Mouse (Mus musculus) liver, embryonic 15.5 days (tissue): ENCODE measurements around the gene Chrdl2. TPM values are rescaled to one million over a fixed set of nuclear protein-coding genes. Genes with fewer than 3 reads are reported as not detected.
"Not testable (repeated sequence)": the region's sequence is repeated elsewhere in the genome, so short reads cannot be mapped to it uniquely, and the experiment has no call there.

Experiments
- ATAC-seq: fragments of 200-750 bp; cut with Nextera tagmentation; 2 replicates; pipeline ENCODE4 v1.8.0; 2017; ENCODE audit warnings: moderate number of reproducible peaks, mild to moderate bottlenecking, moderate library complexity; ENCODE audit not compliant: insufficient read depth
- H3K27ac ChIP-seq: fragments of 300-500 bp; sonication (generic); replicated peaks from 2 replicates; pipeline ENCODE4 v1.5.1; 2015; ENCODE audit warnings: mild to moderate bottlenecking, inconsistent platforms
- H3K27me3 ChIP-seq: fragments of 300-500 bp; sonication (generic); 2 replicates; pipeline ENCODE4 v1.6.1; 2015; ENCODE audit warnings: mild to moderate bottlenecking, inconsistent platforms
- H3K36me3 ChIP-seq: fragments of 300-500 bp; sonication (generic); replicated peaks from 2 replicates; pipeline ENCODE4 v1.6.1; 2015; ENCODE audit warnings: moderate library complexity, mild to moderate bottlenecking, inconsistent platforms
- H3K4me1 ChIP-seq: fragments of 300-500 bp; sonication (generic); replicated peaks from 2 replicates; pipeline ENCODE4 v1.6.1; 2015; ENCODE audit warnings: inconsistent platforms
- H3K4me2 ChIP-seq: fragments of 300-500 bp; sonication (generic); 2 replicates; pipeline ENCODE4 v1.6.1; 2015; ENCODE audit warnings: moderate library complexity, mild to moderate bottlenecking, inconsistent platforms
- H3K4me3 ChIP-seq: fragments of 300-500 bp; sonication (generic); replicated peaks from 2 replicates; pipeline ENCODE4 v1.5.1; 2015; ENCODE audit warnings: mild to moderate bottlenecking, inconsistent platforms
- H3K9ac ChIP-seq: fragments of 300-500 bp; sonication (generic); 2 replicates; pipeline ENCODE4 v1.6.1; 2015; ENCODE audit warnings: moderate library complexity, mild to moderate bottlenecking, inconsistent platforms
- H3K9me3 ChIP-seq: fragments of 300-500 bp; sonication (generic); replicated peaks from 2 replicates; pipeline ENCODE4 v1.6.1; 2016; ENCODE audit warnings: inconsistent platforms
- WGBS: fragments of 180-500 bp; shearing (Covaris S2); methylation state at CpG from one replicate; pipeline ENCODE4 v1.1.7; 2015; ENCODE audit warnings: mixed read lengths; ENCODE audit not compliant: insufficient replicate concordance; 5-methylcytosine and 5-hydroxymethylcytosine counted together
- polyA plus RNA-seq: library from polyadenylated mRNA; unstranded; fragments of >200 nt; fragmentation: Nextera tagmentation; extraction: Ambion mirVana; gene quantifications from 2 replicates; pipeline ENCODE4 v1.2.1, GENCODE M21; 2015

Chrdl2 gene
- polyA plus RNA-seq, 1 experiment from 2014 or later, result not detected

- WGBS, result 71% methylated on average over 5 of the region's 5 CpGs
Measured at GRCm38 (mm10) chr7:100043096-100043495, 37.1 kb downstream of the Chrdl2 start.

GRCm38 (mm10) chr7:100043605-100044031 is 37.6 kb downstream of the Chrdl2 start:
- Histone ChIP-seq H3K4me2 (no peak overlapping the region), H3K4me3 (no peak overlapping the region), H3K9me3 (no peaks in the 10 kb centered on the region), H3K4me1 (no peaks in the 10 kb centered on the region), H3K27me3 (peaks cover 26% of the 10 kb centered on the region), H3K27ac (no peak overlapping the region), H3K9ac (no peak overlapping the region), H3K36me3 (no peaks in the 10 kb centered on the region)
- no peak for ATAC-seq
- 46% methylated on average over 4 of the region's 4 CpGs for WGBS

More at GRCm38 (mm10) chr7:100043096-100043495, 37.1 kb downstream of the Chrdl2 start:
- H3K9me3 ChIP-seq, result no peaks in the 10 kb centered on the region
- no peak overlapping the region for H3K4me3 ChIP-seq
- H3K4me2 ChIP-seq, result no peak overlapping the region
- no peaks in the 10 kb centered on the region for H3K4me1 ChIP-seq
- no peak overlapping the region for H3K9ac ChIP-seq
- no peaks in the 10 kb centered on the region for H3K36me3 ChIP-seq
- no peak overlapping the region for H3K27ac ChIP-seq
- ATAC-seq, result no peak
- H3K27me3 ChIP-seq, result peaks cover 26% of the 10 kb centered on the region

- Histone ChIP-seq H3K36me3 (no peaks in the 10 kb centered on the region), H3K4me1 (no peaks in the 10 kb centered on the region), H3K4me3 (no peak overlapping the region), H3K9ac (no peak overlapping the region), H3K27me3 (peaks cover 23% of the 10 kb centered on the region), H3K9me3 (no peaks in the 10 kb centered on the region), H3K4me2 (no peak overlapping the region), H3K27ac (no peak overlapping the region)
- no peak for ATAC-seq
- 35% methylated on average over 2 of the region's 2 CpGs for WGBS
Measured at GRCm38 (mm10) chr7:100046486-100046885, 40.5 kb downstream of the Chrdl2 start.

- Histone ChIP-seq H3K9me3 (no peaks in the 10 kb centered on the region), H3K9ac (no peak overlapping the region), H3K4me1 (no peaks in the 10 kb centered on the region), H3K27me3 (no peaks in the 10 kb centered on the region; the same call in 1 of the 2 replicates), H3K4me3 (no peak overlapping the region), H3K4me2 (no peak overlapping the region), H3K27ac (no peak overlapping the region), H3K36me3 (no peaks in the 10 kb centered on the region)
- ATAC-seq, result no peak
- 52% methylated on average over 4 of the region's 4 CpGs for WGBS
Measured at GRCm38 (mm10) chr7:100051904-100052303, 45.9 kb downstream of the Chrdl2 start.

- not testable (repeated sequence) for H3K27me3 ChIP-seq, H3K9ac ChIP-seq, H3K27ac ChIP-seq, H3K4me1 ChIP-seq, H3K36me3 ChIP-seq, H3K9me3 ChIP-seq, ATAC-seq, H3K4me2 ChIP-seq, H3K4me3 ChIP-seq
- 75% methylated on average over 2 of the region's 2 CpGs for WGBS
Measured at GRCm38 (mm10) chr7:100052991-100053390, 47.0 kb downstream of the Chrdl2 start.

- H3K4me2 ChIP-seq, result no peak overlapping the region
- peaks cover 4% of the 10 kb centered on the region for H3K36me3 ChIP-seq
- no peaks in the 10 kb centered on the region; the same call in 1 of the 2 replicates for H3K27me3 ChIP-seq
- ATAC-seq, result no peak
- no peak overlapping the region for H3K27ac ChIP-seq
- no peak overlapping the region for H3K4me3 ChIP-seq
- WGBS, result 74% methylated on average over 2 of the region's 2 CpGs
- H3K9ac ChIP-seq, result no peak overlapping the region
- no peaks in the 10 kb centered on the region for H3K9me3 ChIP-seq
- H3K4me1 ChIP-seq, result peaks cover 5% of the 10 kb centered on the region; the same call in 1 of the 2 replicates
Measured at GRCm38 (mm10) chr7:100073959-100074358, 68.0 kb downstream of the Chrdl2 start.

GRCm38 (mm10) chr7:100076296-100076695 is 70.3 kb downstream of the Chrdl2 start:
- no peak for ATAC-seq
- 68% methylated on average over 5 of the region's 5 CpGs for WGBS
- H3K4me1 ChIP-seq, result peaks cover 5% of the 10 kb centered on the region; the same call in 1 of the 2 replicates

GRCm38 (mm10) chr7:100077071-100077470 is 71.1 kb downstream of the Chrdl2 start:
- ATAC-seq, result peak; percentile 40; the same call in 1 of the 2 replicates
- no peak overlapping the region for H3K9ac ChIP-seq
- WGBS, result 73% methylated on average over 4 of the region's 4 CpGs
- H3K4me1 ChIP-seq, result peaks cover 5% of the 10 kb centered on the region; the same call in 1 of the 2 replicates
- no peaks in the 10 kb centered on the region for H3K9me3 ChIP-seq
- H3K4me2 ChIP-seq, result no peak overlapping the region
- H3K4me3 ChIP-seq, result no peak overlapping the region
- no peak overlapping the region for H3K27ac ChIP-seq
- no peaks in the 10 kb centered on the region; the same call in 1 of the 2 replicates for H3K27me3 ChIP-seq
- H3K36me3 ChIP-seq, result peaks cover 28% of the 10 kb centered on the region

More at GRCm38 (mm10) chr7:100076296-100076695, 70.3 kb downstream of the Chrdl2 start:
- Histone ChIP-seq H3K27ac (no peak overlapping the region), H3K4me3 (no peak overlapping the region), H3K27me3 (no peaks in the 10 kb centered on the region; the same call in 1 of the 2 replicates), H3K9me3 (no peaks in the 10 kb centered on the region), H3K9ac (no peak overlapping the region), H3K36me3 (peaks cover 20% of the 10 kb centered on the region), H3K4me2 (no peak overlapping the region)

GRCm38 (mm10) chr7:100080087-100080781 is 74.3 kb downstream of the Chrdl2 start:
- WGBS, result 68% methylated on average over 12 of the region's 12 CpGs

GRCm38 (mm10) chr7:100082836-100083235 is 76.9 kb downstream of the Chrdl2 start:
- peaks cover 85% of the 10 kb centered on the region for H3K36me3 ChIP-seq
- no peak overlapping the region for H3K4me3 ChIP-seq
- no peak for ATAC-seq
- 87% methylated on average over 6 of the region's 6 CpGs for WGBS
- no peak overlapping the region for H3K27ac ChIP-seq
- no peaks in the 10 kb centered on the region for H3K9me3 ChIP-seq
- no peak overlapping the region for H3K4me2 ChIP-seq
- no peak overlapping the region for H3K9ac ChIP-seq
- no peaks in the 10 kb centered on the region for H3K27me3 ChIP-seq
- no peaks in the 10 kb centered on the region for H3K4me1 ChIP-seq

More at GRCm38 (mm10) chr7:100080087-100080781, 74.3 kb downstream of the Chrdl2 start:
- no peak overlapping the region for H3K9ac ChIP-seq
- no peak for ATAC-seq
- no peaks in the 10 kb centered on the region for H3K27me3 ChIP-seq
- no peak overlapping the region for H3K4me2 ChIP-seq
- H3K4me1 ChIP-seq, result peaks cover 5% of the 10 kb centered on the region; the same call in 1 of the 2 replicates
- H3K36me3 ChIP-seq, result peaks cover 59% of the 10 kb centered on the region
- no peak overlapping the region for H3K27ac ChIP-seq
- H3K9me3 ChIP-seq, result no peaks in the 10 kb centered on the region
- no peak overlapping the region for H3K4me3 ChIP-seq

- no peak for ATAC-seq
- Histone ChIP-seq H3K4me1 (no peaks in the 10 kb centered on the region), H3K27me3 (no peaks in the 10 kb centered on the region), H3K27ac (no peak overlapping the region), H3K9me3 (no peaks in the 10 kb centered on the region), H3K4me3 (no peak overlapping the region), H3K36me3 (peaks cover 89% of the 10 kb centered on the region), H3K4me2 (no peak overlapping the region), H3K9ac (no peak overlapping the region)
- 83% methylated on average over 6 of the region's 6 CpGs for WGBS
Measured at GRCm38 (mm10) chr7:100083812-100084211, 77.8 kb downstream of the Chrdl2 start.
